17 mouse cellular contexts compared by ENCODE assay signal in genomic region chr14:59045687-59046086, GRCm38 (mm10).
"Had no signal": no experiment of that assay in that cellular context is flagged by ENCODE, and none has a peak within 500 bp of the region (broad histone marks: within the 10 kb centered on the region; RNA-seq: fewer than 3 reads in every experiment).

No protein-coding gene starts in this region.

- H3K9me3 ChIP-seq: limb, embryonic 10.5 days; liver, embryonic 15.5 days; midbrain, embryonic 15.5 days; neural tube, embryonic 12.5 days had no signal

- DNase-seq: kidney, adult 11 months; kidney, adult 9 months; kidney, postnatal 4 days; lung, adult 2 months; right cerebral cortex, postnatal 14 days; thymus, adult 18-20 months; thymus, postnatal 14 days had no signal

- H3K27ac ChIP-seq: kidney, postnatal 0 days; layer of hippocampus, adult 2 months; limb, embryonic 10.5 days; liver, embryonic 15.5 days; macrophage; midbrain, embryonic 15.5 days; neural tube, embryonic 12.5 days had no signal

- H3K4me1 ChIP-seq: liver, embryonic 15.5 days; megakaryocyte, embryonic 14.5 days; midbrain, embryonic 15.5 days; neural tube, embryonic 12.5 days had no signal

- ATAC-seq: midbrain, embryonic 15.5 days had no signal

- H3K27me3 ChIP-seq: liver, embryonic 15.5 days; megakaryocyte, embryonic 14.5 days; midbrain, embryonic 15.5 days; neural tube, embryonic 12.5 days had no signal

- H3K4me3 ChIP-seq: layer of hippocampus, adult 2 months; limb, embryonic 10.5 days; liver, embryonic 15.5 days; megakaryocyte, embryonic 14.5 days; midbrain, embryonic 15.5 days; neural tube, embryonic 12.5 days had no signal

- H3K4me2 ChIP-seq: liver, embryonic 11.5 days; liver, embryonic 15.5 days; midbrain, embryonic 11.5 days; midbrain, embryonic 15.5 days; neural tube, embryonic 12.5 days had no signal

- H3K9ac ChIP-seq: liver, embryonic 15.5 days; midbrain, embryonic 15.5 days; neural tube, embryonic 12.5 days had no signal

- H3K36me3 ChIP-seq: limb, embryonic 10.5 days; liver, embryonic 15.5 days; midbrain, embryonic 15.5 days; neural tube, embryonic 12.5 days had no signal
